Mouse (Mus musculus): ENCODE measurements around the gene Samd13. TPM values are rescaled to one million over a fixed set of nuclear protein-coding genes. Genes with fewer than 3 reads are reported as not detected.

Samd13 gene
- polyA plus RNA-seq, 1 experiment: not detected

DNA sequence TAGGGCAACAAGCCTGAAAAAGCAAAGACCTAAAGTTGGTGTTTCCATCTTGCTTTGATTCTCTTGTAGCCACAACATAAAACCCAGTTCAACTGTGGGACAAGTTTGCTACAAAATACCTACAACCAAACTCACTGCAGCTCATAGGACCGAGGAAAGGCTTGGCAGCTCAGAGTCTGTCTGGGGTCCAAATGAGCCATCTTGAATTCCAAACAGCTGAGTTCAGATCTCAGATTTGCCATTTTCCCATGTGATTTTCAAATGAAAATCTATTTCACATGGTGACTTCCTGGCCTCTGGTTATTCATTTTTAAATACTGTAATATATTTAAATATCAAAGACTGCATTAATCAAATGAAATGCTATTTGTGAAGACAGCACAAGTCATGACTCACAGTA, 10.3 kb downstream of the Samd13 start:
- Histone ChIP-seq H3K36me3 (ENCODE audit: control insufficient read depth, insufficient read depth, low read length) (no peaks in the 10 kb centered on the region), H3K27ac (ENCODE audit: insufficient read depth, low read depth, low read length) (no peak overlapping the region), H3K27me3 (ENCODE audit: control insufficient read depth, insufficient read depth, low read length) (no peaks in the 10 kb centered on the region), H3K4me3 (ENCODE audit: low read depth, low read length) (no peak overlapping the region), H3K4me1 (ENCODE audit: control insufficient read depth, insufficient read depth, insufficient read length, low read length) (no peaks in the 10 kb centered on the region)
- 83% methylated on average over 1 of the region's 1 CpGs for whole genome bisulfite sequencing
- TF ChIP-seq POLR2A (IDR thresholded peaks at IDR 0.05; ENCODE audit: low read depth, low read length) (no peak), CTCF (IDR thresholded peaks at IDR 0.05; ENCODE audit: extremely low read depth, insufficient read length, insufficient replicate concordance, low read depth, low read length) (no peak)

- 57% methylated on average over 2 of the region's 2 CpGs for WGBS
- no peaks in the 10 kb centered on the region for H3K4me1 ChIP-seq (ENCODE audit: control insufficient read depth, insufficient read depth, insufficient read length, low read length)
- no peak overlapping the region for H3K4me3 ChIP-seq (ENCODE audit: low read depth, low read length)
- H3K27ac ChIP-seq (ENCODE audit: insufficient read depth, low read depth, low read length): no peak overlapping the region
- no peaks in the 10 kb centered on the region for H3K36me3 ChIP-seq (ENCODE audit: control insufficient read depth, insufficient read depth, low read length)
- TF ChIP-seq CTCF (IDR thresholded peaks at IDR 0.05; ENCODE audit: extremely low read depth, insufficient read length, insufficient replicate concordance, low read depth, low read length): no peak
- no peak for TF ChIP-seq POLR2A (IDR thresholded peaks at IDR 0.05; ENCODE audit: low read depth, low read length)
- no peaks in the 10 kb centered on the region for H3K27me3 ChIP-seq (ENCODE audit: control insufficient read depth, insufficient read depth, low read length)
These were observed 14.3 kb downstream of the Samd13 start for GRCm38 (mm10) chr3:146671121-146671520.

DNA sequence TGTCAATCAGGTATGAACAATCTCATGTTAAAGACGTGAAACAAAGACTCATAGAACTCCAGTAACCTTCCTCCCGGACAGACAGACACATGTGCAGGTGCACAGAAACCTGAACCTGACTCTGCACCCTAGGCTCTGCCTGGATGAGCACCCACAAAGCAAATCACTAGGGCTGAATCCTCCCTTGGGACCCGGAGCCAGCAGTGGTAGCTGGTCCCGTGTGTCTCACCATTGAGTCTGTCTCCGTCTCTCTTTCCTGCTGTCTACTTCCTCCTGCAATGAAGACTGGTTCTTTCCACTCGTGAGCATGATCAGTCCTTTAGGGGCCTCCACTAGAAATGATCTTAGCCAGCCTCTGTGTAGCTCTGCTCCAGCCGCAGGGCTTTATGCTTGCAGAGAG, 23.5 kb downstream of the Samd13 start:
- WGBS: 77% methylated on average over 7 of the region's 7 CpGs
- Histone ChIP-seq H3K4me3 (ENCODE audit: low read depth, low read length) (no peak overlapping the region), H3K4me1 (ENCODE audit: control insufficient read depth, insufficient read depth, insufficient read length, low read length) (no peaks in the 10 kb centered on the region), H3K27me3 (ENCODE audit: control insufficient read depth, insufficient read depth, low read length) (no peaks in the 10 kb centered on the region), H3K27ac (ENCODE audit: insufficient read depth, low read depth, low read length) (no peak overlapping the region), H3K36me3 (ENCODE audit: control insufficient read depth, insufficient read depth, low read length) (no peaks in the 10 kb centered on the region)
- TF ChIP-seq CTCF (IDR thresholded peaks at IDR 0.05; ENCODE audit: extremely low read depth, insufficient read length, insufficient replicate concordance, low read depth, low read length) (no peak), POLR2A (IDR thresholded peaks at IDR 0.05; ENCODE audit: low read depth, low read length) (no peak)

DNA sequence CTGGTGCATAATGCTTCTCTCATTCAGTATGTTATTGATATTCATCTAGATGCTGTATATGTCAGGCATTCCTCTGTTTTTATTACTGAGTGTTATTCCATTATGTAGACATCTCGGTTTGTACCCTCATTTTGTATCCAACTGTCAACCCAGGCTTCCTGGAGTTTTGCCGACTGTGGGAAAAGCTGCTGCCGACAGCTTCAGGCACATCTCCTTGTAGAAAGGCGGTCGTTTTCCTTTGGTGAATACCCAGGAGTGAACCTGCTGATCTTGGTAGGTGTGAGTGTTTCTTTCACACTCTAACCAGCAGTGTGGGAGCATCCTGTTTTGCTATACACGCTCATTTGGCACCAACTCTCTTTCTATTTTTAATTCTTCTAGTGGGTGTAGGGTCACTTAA, 24.4 kb downstream of the Samd13 start:
- H3K36me3 ChIP-seq (ENCODE audit: control insufficient read depth, insufficient read depth, low read length): no peaks in the 10 kb centered on the region
- H3K4me3 ChIP-seq (ENCODE audit: low read depth, low read length): no peak overlapping the region
- WGBS: 68% methylated on average over 6 of the region's 6 CpGs
- H3K27me3 ChIP-seq (ENCODE audit: control insufficient read depth, insufficient read depth, low read length): no peaks in the 10 kb centered on the region
- TF ChIP-seq CTCF (IDR thresholded peaks at IDR 0.05; ENCODE audit: extremely low read depth, insufficient read length, insufficient replicate concordance, low read depth, low read length) (no peak), POLR2A (IDR thresholded peaks at IDR 0.05; ENCODE audit: low read depth, low read length) (no peak)
- H3K4me1 ChIP-seq (ENCODE audit: control insufficient read depth, insufficient read depth, insufficient read length, low read length): no peaks in the 10 kb centered on the region
- no peak overlapping the region for H3K27ac ChIP-seq (ENCODE audit: insufficient read depth, low read depth, low read length)

- 90% methylated on average over 5 of the region's 5 CpGs for WGBS
- TF ChIP-seq CTCF (IDR thresholded peaks at IDR 0.05; ENCODE audit: extremely low read depth, insufficient read length, insufficient replicate concordance, low read depth, low read length): no peak
- TF ChIP-seq POLR2A (IDR thresholded peaks at IDR 0.05; ENCODE audit: low read depth, low read length): no peak
- Histone ChIP-seq H3K27me3 (ENCODE audit: control insufficient read depth, insufficient read depth, low read length) (no peaks in the 10 kb centered on the region), H3K27ac (ENCODE audit: insufficient read depth, low read depth, low read length) (no peak overlapping the region), H3K4me3 (ENCODE audit: low read depth, low read length) (no peak overlapping the region), H3K36me3 (ENCODE audit: control insufficient read depth, insufficient read depth, low read length) (no peaks in the 10 kb centered on the region), H3K4me1 (ENCODE audit: control insufficient read depth, insufficient read depth, insufficient read length, low read length) (no peaks in the 10 kb centered on the region)
These were observed 26.1 kb downstream of the Samd13 start for GRCm38 (mm10) chr3:146659321-146659720.

GRCm38 (mm10) chr3:146658061-146658639, 27.2 kb downstream of the Samd13 start:
- Histone ChIP-seq H3K4me3 (ENCODE audit: low read depth, low read length) (no peak overlapping the region), H3K27ac (ENCODE audit: insufficient read depth, low read depth, low read length) (no peak overlapping the region), H3K36me3 (ENCODE audit: control insufficient read depth, insufficient read depth, low read length) (no peaks in the 10 kb centered on the region), H3K27me3 (ENCODE audit: control insufficient read depth, insufficient read depth, low read length) (no peaks in the 10 kb centered on the region), H3K4me1 (ENCODE audit: control insufficient read depth, insufficient read depth, insufficient read length, low read length) (no peaks in the 10 kb centered on the region)
- WGBS: 90% methylated on average over 1 of the region's 1 CpGs
- TF ChIP-seq POLR2A (IDR thresholded peaks at IDR 0.05; ENCODE audit: low read depth, low read length) (no peak), CTCF (IDR thresholded peaks at IDR 0.05; ENCODE audit: extremely low read depth, insufficient read length, insufficient replicate concordance, low read depth, low read length) (no peak)

GRCm38 (mm10) chr3:146657433-146657832, 28.0 kb downstream of the Samd13 start:
- no peaks in the 10 kb centered on the region for H3K27me3 ChIP-seq (ENCODE audit: control insufficient read depth, insufficient read depth, low read length)
- H3K27ac ChIP-seq (ENCODE audit: insufficient read depth, low read depth, low read length): no peak overlapping the region
- H3K36me3 ChIP-seq (ENCODE audit: control insufficient read depth, insufficient read depth, low read length): no peaks in the 10 kb centered on the region
- no peak overlapping the region for H3K4me3 ChIP-seq (ENCODE audit: low read depth, low read length)
- no peaks in the 10 kb centered on the region for H3K4me1 ChIP-seq (ENCODE audit: control insufficient read depth, insufficient read depth, insufficient read length, low read length)
- TF ChIP-seq POLR2A (IDR thresholded peaks at IDR 0.05; ENCODE audit: low read depth, low read length) (no peak), CTCF (IDR thresholded peaks at IDR 0.05; ENCODE audit: extremely low read depth, insufficient read length, insufficient replicate concordance, low read depth, low read length) (no peak)
- WGBS: 81% methylated on average over 5 of the region's 5 CpGs

Measured in small intestine, adult 2 months (tissue).